In the genomic region with DNA sequence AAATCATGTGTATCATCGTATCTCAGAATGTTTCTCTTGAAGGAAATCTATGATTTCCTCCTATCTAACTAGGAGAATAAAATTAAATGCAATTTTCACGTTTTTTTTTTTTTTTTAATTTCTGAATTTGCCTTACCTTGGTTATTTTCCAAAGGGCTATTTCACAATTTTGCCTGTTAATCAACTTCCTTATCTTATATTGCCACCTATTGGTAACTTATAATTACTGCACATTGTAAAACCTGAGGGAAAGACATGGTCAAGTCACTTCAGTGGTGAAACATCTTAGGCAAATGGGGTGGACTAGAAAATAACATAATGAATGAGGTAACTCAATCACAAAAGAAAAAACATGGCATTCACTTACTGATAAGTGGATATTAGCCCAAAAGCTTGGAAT, we compare ENCODE assay signal across 12 mouse cellular contexts.
DNase-seq lines count a peak whose midpoint lies in the region; ATAC-seq and TF ChIP-seq lines count a peak whose summit lies in the region.
"Had no signal": no experiment of that assay in that cellular context is flagged by ENCODE, and none has a peak within 500 bp of the region (broad histone marks: within the 10 kb centered on the region; RNA-seq: fewer than 3 reads in every experiment).

No protein-coding gene starts in this region.

- no peak overlapping the region for H3K4me2 ChIP-seq in hindbrain, postnatal 0 days (ENCODE audit: low read depth, low read length)
- no peak overlapping the region for H3K4me2 ChIP-seq in hindbrain, embryonic 16.5 days (ENCODE audit: low read length)
- H3K4me2 ChIP-seq: liver, embryonic 13.5 days had no signal

- no peaks in the 10 kb centered on the region for H3K4me1 ChIP-seq in hindbrain, postnatal 0 days (ENCODE audit: insufficient read depth, low read length)
- no peaks in the 10 kb centered on the region for H3K4me1 ChIP-seq in hindbrain, embryonic 16.5 days (ENCODE audit: control insufficient read depth, insufficient read depth, low read depth, low read length)
- H3K4me1 ChIP-seq in E14TG2a.4 (replicated peaks; ENCODE audit: low read depth, low read length): no peaks in the 10 kb centered on the region
- H3K4me1 ChIP-seq: liver, embryonic 13.5 days had no signal

- H3K27me3 ChIP-seq in hindbrain, postnatal 0 days (ENCODE audit: insufficient read depth, low read length): no peaks in the 10 kb centered on the region
- no peaks in the 10 kb centered on the region for H3K27me3 ChIP-seq in hindbrain, embryonic 16.5 days (replicated peaks; ENCODE audit: control insufficient read depth, insufficient read depth, low read length)
- no peaks in the 10 kb centered on the region for H3K27me3 ChIP-seq in E14TG2a.4 (ENCODE audit: insufficient read depth, low read length)
- H3K27me3 ChIP-seq: liver, embryonic 13.5 days had no signal

- peak; percentile 18 for DNase-seq in hindbrain, postnatal 0 days (ENCODE audit: low spot score)
- DNase-seq in 3T3-L1 (ENCODE audit: low read depth, low spot score): peak; percentile 2
- peak; percentile 1 for DNase-seq in brain, embryonic 18.5 days (ENCODE audit: low read depth, low spot score)
- DNase-seq in kidney, adult 8-10 months: no peak
- DNase-seq in gastrocnemius, postnatal 4 days (ENCODE audit: low spot score in 2 of 2): no peak
- DNase-seq: heart, postnatal 36 days; liver, embryonic 13.5 days; thymus, postnatal 14 days had no signal

- WGBS in hindbrain, postnatal 0 days: 43% methylated on average over 2 of the region's 2 CpGs
- 42% methylated on average over 2 of the region's 2 CpGs for WGBS in hindbrain, embryonic 16.5 days

- no peak overlapping the region for H3K27ac ChIP-seq in hindbrain, postnatal 0 days
- no peak overlapping the region for H3K27ac ChIP-seq in hindbrain, embryonic 16.5 days (ENCODE audit: low read depth, low read length)
- H3K27ac ChIP-seq: liver, embryonic 13.5 days; macrophage had no signal

- TF ChIP-seq CTCF in hindbrain, postnatal 0 days (IDR thresholded peaks at IDR 0.05; ENCODE audit: low read depth): peak; percentile 48
- peak; percentile 23; the same call in 1 of the 2 replicates for TF ChIP-seq CTCF in E14TG2a.4 (conservative IDR thresholded peaks at IDR 0.05; ENCODE audit: low read length)

- H3K9me3 ChIP-seq in hindbrain, postnatal 0 days (ENCODE audit: low read length): no peaks in the 10 kb centered on the region
- no peaks in the 10 kb centered on the region for H3K9me3 ChIP-seq in hindbrain, embryonic 16.5 days (ENCODE audit: control insufficient read depth, low read length)
- H3K9me3 ChIP-seq in E14TG2a.4 (ENCODE audit: low read length): no peaks in the 10 kb centered on the region
- H3K9me3 ChIP-seq: liver, embryonic 13.5 days had no signal

- H3K4me3 ChIP-seq in hindbrain, postnatal 0 days (ENCODE audit: low read length): no peak overlapping the region
- H3K4me3 ChIP-seq in hindbrain, embryonic 16.5 days (ENCODE audit: low read length): no peak overlapping the region
- no peak overlapping the region for H3K4me3 ChIP-seq in E14TG2a.4 (replicated peaks; ENCODE audit: low read length)
- H3K4me3 ChIP-seq: liver, embryonic 13.5 days had no signal

- H3K9ac ChIP-seq in hindbrain, postnatal 0 days (replicated peaks; ENCODE audit: low read length): no peak overlapping the region
- no peak overlapping the region for H3K9ac ChIP-seq in hindbrain, embryonic 16.5 days (ENCODE audit: low read depth, low read length)
- H3K9ac ChIP-seq: liver, embryonic 13.5 days had no signal

- no peaks in the 10 kb centered on the region for H3K36me3 ChIP-seq in hindbrain, postnatal 0 days (ENCODE audit: insufficient read depth, low read length)
- no peaks in the 10 kb centered on the region for H3K36me3 ChIP-seq in hindbrain, embryonic 16.5 days (ENCODE audit: control insufficient read depth, insufficient read depth, low read length)
- no peaks in the 10 kb centered on the region for H3K36me3 ChIP-seq in E14TG2a.4 (ENCODE audit: insufficient read depth, low read length)
- H3K36me3 ChIP-seq: liver, embryonic 13.5 days had no signal

- no peak for ATAC-seq in hindbrain, postnatal 0 days
- no peak for ATAC-seq in hindbrain, embryonic 16.5 days
- ATAC-seq: intestine, embryonic 16.5 days had no signal

Comparison
In these comparisons a context has a peak if more than half of its experiments do, and no peak if none do; other contexts are left out.
1. DNase-seq: peak in hindbrain, postnatal 0 days (single experiment), 3T3-L1 (single experiment) and brain, embryonic 18.5 days (single experiment); none in kidney, adult 8-10 months (0 of 2) and gastrocnemius, postnatal 4 days (0 of 2).